Mouse (Mus musculus) fat pad, adult 2 months (tissue): Measurements from ENCODE around the gene Smndc1.
"Not testable (repeated sequence)": the region's sequence is repeated elsewhere in the genome, so short reads cannot be mapped to it uniquely, and the experiment has no call there.

ENCODE experiments used
- DNase-seq: peaks from one replicate; pipeline ENCODE4 v3.0.0-alpha.2; 2011; ENCODE audit warnings: low read depth, low spot score; ENCODE audit errors: extremely low read depth

Gene Smndc1

DNA sequence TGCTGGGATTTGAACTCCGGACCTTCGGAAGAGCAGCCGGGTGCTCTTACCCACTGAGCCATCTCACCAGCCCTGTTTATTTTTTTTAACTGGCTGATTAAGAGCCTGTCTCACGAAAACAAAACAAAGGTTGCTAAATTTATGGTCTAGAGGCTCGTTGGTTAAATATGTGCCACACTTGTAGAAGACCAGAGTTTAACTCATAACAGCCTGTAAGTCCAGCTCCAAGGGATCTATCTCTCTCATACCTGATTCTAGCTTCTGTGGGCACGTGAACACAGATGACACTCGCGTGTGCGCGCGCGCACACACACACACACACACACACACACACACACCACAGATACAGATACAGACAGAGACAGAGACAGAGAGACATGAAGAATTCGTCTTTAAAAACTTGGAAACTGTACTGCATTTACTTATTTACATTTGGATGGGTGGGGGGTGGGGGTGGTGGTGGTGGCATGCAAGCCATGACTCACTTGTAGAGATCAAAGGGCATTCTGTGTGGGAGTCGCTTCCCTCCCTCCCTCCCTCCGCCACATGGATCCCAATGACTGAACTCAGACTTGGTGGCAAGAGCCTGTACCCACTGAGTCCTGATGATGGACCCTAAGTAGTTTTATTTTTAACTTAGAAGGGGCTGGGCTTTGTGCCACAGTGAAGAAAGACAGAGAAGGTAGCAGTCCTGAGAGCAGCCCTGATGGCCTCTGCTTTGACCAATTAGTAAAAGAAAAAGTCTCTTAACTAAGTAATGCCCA is 23.4 kb upstream of the Smndc1 start:
- DNase-seq, result no peak

DNA sequence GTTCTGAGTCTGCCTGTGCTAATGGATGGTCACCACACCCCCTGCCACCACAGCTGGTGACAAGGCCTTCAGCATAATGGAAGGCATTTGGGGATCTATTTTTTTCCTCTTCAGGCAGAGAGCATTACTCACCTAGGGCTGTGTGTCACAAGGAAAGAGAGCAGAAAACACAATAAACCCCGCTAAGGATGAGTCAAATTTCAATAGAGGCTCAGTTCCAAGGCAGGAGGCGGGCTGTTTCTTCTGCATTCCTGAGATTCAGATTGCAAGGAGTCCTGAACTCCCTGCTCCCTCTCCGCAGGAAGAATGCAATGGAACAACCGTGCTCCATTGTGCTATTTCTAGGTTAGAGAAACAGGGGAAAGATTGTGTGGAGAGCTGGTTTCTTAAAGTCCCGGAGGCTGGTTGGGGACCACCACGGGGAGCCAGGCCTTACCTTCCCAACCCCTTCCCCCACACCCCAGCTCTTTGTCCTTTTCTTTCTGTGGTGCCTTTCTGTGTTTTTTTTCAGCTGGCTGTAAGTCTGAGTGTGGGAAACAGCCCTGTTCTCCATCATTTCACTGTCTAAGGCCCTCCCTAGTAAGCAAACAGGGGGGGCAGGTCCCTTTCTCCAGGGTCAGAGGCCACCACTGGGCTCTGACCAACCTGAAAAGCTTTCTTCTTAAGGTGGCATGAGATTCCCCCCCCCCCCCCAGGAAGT is 21.9 kb upstream of the Smndc1 start:
- no peak for DNase-seq

DNA sequence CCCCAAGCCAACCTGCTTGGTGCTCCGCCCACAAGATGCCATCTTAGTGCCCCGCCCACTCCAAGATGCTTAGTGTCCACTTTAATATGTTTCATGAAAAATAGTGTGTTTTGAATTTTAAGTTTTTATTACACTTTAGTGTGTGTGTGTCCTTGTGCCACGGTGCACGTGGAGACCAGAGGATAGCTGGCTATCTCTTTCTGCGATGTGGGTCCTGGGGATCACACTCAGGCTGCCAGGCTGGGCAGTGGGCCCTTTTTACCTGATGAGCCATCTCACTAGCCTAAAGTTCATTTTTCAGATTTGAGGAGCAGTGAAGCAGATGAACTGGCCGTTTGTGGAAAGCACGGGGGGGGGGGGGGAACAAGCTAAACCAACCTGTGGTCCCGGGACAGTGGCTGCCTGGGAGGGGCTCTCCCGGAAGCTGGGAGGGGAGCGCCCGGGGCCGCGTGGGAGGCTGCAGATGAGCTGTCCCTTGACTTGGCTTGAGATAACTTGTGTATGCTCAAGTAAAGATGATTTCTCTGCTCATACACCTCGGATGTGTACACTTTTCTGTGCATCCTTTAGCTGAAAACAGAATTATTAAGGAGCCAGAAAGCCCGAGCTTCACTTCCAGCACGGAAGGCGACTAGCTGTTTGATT is 19.4 kb upstream of the Smndc1 start:
- DNase-seq, result no peak

DNA sequence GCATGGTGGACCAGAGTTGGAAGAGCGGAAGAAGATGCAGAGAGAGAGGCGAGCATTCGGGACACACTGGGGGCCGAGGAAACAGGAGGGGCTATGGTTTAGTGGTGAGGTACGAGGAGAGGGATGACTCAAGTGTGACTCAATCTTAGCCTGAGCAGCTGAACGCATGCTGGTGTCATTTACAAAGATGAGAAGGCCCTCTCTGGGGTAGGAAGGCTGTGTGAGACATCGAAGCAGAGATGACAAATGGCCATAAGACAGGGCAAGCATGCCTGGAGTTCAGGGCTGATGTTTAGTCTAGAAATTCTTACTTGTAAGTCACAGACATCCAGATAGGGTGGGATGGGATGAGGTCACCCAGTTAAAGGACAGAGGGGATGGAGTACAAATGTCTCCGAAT is 18.0 kb upstream of the Smndc1 start:
- DNase-seq, result no peak

DNA sequence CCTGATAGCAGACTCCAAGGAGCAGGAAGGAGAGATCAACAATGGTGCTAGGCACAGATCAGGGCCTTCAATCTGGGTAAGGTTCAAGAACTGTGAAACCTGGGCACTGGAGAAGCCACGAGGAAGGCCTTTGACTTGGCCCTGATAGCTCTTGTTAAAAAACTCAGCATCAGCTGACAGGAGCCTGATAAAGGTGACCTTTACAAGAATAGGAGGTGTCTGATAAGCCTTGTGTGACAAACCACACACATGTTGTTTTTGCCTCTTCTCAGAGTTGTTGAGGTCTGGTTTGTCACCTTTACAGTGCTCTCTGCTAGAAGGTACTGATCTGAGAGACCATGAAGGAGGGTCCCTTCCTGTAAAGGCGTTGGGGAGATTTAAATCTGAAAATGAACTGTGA is 17.0 kb upstream of the Smndc1 start:
- DNase-seq, result no peak

DNA sequence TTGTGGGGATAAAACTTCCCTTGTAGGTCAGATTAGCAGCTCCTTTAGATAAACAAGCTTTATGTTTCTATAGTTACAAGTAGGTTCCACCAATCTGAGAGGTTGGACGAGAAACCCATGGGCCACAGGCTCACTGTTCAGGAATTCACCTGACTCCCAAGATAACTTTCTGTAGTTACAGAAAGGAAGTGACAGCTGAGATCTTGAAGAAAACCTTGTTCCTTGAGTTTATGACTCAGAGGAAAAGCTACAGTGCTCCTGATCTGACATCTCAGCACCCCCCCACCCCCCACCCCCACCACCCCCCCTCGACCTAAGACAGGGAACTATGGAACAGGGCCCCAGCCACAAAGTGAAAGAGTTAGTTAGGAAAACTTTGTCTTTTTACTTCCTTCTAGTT is 15.4 kb upstream of the Smndc1 start:
- no peak for DNase-seq

DNA sequence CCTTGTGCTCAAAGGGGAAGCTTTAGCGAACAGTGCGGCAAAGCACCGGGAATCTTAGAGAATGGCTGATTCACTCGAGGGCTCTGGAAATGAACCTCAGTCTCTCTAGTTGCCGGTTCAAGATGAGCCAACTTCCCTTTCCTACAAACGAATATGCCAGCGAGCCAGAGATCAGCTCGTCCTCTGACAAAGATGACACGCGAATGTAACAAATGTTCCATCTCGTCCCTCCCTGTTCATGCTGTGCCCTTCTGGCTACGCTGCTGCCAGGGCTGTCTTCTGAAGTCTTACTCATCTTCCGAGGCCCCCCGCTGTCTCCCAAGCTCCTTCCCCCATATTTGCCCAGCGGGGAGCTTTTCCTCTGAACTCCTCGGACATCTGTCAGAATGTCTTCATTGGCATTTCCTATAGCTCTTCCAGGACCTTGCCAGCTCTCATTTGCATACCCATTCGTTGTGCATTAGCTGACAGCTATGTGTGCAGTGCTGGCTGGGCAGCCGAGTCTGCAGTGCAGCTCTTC is 14.5 kb upstream of the Smndc1 start:
- no peak for DNase-seq

DNA sequence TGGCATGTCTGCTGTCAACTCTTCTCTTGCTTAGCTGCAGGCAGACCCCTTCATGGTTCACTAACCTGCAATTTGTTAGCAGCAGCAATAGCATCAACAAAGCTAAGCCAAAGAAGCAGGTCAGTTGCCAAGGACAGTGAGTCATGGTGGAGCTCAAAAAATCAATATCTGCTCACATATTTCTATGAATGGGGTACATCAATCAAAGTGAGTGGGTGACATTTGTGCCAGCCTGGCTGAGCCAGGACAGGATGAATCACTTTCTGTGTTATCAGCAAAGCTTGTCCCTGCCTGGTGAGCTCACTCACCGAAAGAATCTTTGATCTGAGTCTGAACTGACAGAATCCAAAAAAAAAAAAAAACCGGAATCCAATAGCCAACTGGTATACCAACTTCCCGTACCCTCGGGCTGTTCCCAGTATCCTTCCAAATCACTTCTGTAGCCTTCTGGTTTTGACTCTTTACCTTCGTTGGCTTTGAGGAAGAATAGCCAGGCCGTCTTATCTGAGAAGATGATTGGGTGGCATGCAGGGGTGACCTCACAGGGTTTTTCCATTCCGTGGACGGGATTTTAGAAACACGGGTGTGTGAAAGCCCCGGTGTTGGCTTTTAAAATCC is 13.9 kb upstream of the Smndc1 start:
- no peak for DNase-seq

DNA sequence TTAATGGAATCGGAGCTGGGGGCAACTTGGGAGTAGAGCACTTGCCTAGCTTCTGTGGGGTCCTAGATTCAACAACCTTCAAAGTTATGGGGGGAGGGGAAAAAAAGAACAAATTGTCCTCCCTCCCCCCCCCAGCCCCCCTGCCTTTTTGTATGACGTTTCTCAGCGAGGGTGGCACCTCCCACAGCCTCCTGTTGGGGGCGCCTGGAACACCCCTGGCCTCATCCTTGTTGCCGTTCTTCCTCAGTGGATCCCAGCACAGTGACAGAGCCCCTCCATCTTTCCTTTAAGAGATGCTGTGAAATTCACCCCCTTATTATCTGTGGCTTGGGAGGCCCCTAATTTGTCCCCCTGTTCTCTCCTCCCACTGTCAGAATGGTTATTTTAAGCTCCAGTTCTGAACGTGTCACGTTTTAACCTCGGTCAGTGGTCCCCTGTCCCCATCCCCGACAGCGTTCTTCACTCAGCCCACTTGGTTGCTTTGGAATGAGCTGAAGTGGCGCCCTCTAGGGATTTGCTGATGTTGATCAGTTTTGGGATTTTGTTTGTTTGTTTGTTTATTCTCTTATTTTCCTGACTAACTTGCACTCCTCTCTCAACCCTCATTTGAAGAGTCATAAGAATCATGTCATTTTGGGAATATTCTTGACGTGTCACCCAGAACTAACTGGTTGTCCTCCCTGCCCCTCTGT is 12.5 kb upstream of the Smndc1 start:
- DNase-seq, result no peak

DNA sequence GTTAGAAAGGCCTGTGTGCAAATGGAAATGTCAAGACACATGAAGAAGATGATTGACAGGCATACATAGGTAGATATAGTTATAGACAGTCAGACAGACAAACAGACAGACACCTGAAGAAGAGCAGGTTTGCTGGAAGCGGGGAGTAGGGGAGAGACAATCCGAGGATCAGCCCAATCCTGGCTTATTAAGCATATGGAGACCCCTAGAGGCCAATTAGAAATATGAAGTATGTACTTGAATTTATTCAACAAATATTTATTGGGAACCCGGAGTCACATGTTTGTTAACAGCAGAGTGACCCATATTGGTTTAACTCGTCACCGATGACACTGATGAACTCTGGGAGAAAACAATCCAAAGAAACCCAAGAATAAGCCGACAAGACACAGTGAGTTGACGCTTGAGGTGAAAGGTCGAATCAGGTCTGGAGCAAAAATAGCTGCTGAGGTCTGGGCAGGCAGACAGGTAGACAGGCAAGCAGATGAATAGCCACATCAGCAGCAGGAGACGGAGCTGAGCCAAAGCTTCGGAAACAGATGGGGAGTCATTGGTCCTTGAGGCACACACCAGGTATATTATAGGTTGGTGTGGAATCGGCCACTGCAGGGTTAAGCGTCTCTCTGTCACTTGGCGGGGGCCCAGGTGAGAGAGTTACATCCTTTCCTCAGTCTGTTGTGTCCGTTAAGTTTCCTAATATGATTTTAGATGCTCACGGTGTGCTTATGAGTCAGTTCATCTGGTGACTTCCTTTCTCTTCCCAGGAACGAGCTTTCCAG is 10.1 kb upstream of the Smndc1 start:
- DNase-seq, result no peak

DNA sequence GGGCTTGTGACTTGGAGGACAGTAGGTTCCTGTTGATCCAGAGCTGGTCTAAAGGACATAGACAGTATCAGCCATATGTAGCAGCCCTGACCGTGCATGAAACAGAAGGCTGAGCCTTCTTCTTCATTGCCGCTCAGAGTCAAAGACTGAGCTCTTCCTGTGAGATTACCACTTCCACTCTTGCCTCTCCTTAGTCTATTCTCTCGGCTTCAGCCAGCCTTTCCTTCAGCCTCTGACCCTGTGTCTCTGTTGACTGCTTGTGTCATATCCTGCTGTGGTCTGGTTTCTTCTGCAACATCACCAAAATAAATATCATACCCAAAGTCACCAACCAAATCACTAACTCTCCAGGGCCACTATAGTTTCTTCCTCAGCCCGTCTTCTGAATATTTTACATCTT is 8.8 kb upstream of the Smndc1 start:
- no peak for DNase-seq

DNA sequence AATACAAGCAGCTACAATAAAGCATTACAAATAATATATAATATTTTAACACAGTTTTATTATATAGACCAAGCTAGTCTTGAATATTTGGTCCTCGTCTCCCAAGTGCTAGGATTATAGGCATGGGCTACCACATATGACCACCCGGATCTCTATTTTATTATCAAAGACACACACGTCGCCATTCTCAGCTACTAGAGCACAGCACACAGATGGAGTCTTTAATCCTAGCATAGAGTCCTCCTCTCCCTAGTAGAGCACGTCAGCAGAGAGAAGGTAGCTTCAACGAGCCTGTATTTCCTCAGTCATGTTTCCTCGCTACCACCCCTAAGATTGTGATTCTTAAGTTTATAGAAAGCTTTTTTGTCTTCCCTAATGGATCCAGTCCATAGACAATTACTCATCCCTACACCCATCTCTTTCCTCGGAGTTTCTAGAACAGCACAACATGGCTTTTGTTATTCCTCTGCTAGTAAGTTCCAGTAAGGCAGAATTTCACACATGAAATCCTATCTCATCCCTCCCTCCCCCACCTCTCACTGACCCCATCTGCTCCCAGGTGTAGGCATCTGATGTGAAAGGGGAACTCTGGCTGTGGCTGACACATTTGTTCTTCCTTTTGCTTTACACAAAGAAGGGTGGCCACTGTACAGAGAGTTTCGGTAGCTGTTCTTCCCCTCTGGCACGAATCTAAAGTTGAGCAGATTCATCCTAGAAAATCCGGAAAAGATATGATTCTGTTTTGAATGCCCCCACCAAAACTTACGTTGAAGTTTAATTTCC is 7.3 kb upstream of the Smndc1 start:
- no peak for DNase-seq

DNA sequence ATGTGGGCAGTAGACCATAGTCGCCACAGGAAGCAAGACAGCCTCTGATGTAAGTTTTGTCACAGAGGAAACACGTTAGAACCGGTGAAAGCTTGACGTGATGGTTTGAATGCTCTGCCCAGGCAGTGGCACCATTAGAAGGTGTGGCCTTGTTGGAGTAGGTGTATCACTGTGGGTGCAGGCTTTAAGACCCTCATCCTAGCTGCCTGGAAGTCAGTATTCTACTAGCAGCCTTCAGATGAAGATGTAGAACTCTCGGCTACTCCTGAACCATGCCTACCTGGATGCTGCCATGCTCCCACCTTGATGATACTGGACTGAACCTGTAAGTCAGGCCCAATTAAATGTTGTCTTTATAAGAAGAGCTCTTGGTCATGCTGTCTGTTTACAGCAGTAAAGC is 5.4 kb upstream of the Smndc1 start:
- not testable (repeated sequence) for DNase-seq

DNA sequence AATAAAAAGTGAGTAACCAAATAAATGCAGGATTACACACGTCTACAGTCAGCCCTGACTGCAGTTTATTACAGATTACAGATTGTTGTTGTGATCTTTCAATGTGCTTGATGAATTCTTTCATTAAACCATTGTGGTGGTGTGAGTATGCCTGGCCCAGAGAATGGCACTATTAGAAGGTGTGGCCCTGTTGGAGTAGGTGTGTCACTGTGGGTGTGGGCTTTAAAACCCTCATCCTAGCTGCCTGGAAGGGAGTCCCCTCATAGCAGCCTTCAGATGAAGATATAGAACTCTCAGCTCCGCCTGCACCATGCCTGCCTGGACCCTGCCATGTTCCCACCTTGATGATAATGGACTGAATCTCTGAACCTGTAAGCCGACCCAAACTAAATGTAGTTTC is 4.6 kb upstream of the Smndc1 start:
- not testable (repeated sequence) for DNase-seq

DNA sequence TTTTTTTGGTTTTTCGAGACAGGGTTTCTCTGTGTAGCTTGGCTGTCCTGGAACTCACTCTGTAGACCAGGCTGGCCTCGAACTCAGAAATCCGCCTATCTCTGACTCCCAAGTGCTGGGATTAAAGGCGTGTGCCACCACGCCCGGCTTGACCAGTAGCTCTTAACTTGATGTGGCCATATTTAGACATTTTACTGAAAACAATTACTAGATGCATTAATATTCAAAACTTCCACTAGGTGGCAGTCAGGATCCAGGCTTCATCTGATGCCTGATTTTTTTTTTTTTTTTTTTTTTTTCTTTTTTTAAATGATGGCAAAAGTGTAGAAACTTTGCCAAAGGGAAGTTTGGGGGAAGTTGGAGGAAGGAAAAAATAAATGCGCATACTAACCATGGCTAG is 4.2 kb upstream of the Smndc1 start:
- no peak for DNase-seq

DNA sequence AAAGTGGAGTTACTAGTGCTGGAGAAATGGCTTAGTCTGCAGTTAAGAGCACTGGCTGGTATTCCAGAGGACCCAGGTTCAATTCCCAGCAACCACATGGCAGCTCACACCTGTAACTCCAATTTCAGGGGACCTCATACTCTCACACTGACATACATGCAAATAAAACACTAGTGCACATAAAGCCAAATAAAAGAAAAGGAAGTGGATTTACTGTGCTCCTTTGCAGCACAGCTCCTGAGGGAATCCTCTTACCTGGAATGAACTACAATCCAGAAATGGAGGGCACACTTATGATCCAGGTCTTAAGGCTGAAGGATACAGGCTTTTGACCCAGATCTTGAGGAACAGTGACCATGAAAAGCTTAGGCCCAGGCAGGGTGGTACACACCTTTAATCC is 3.3 kb upstream of the Smndc1 start:
- DNase-seq, result no peak

DNA sequence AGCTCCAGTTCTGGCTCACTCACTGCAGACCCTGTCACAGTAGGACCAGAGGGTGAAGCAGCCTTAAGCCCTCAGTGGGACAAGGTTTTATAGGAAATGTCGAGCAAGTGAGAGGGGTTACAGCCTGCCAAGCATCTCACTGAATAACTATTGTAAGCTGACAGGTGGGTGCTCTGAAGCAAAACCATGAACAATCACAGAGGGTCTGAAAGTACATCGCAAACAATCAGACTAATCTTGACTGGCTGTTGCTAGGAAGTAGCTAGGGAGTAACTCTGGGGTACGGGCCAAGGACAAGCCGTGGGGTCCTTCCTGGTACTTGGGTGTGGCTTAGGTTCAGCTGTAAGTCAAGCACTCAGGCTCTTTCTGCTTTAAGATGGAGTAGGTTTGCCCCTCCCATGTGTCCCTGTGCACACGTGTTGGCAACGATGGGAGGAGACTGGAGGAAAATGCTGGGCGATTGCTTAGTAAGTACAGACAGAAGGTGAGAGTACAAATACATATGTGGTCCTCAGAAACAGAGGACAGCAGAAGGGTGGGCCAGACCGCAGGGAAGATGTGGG is 2.5 kb upstream of the Smndc1 start:
- no peak for DNase-seq

DNA sequence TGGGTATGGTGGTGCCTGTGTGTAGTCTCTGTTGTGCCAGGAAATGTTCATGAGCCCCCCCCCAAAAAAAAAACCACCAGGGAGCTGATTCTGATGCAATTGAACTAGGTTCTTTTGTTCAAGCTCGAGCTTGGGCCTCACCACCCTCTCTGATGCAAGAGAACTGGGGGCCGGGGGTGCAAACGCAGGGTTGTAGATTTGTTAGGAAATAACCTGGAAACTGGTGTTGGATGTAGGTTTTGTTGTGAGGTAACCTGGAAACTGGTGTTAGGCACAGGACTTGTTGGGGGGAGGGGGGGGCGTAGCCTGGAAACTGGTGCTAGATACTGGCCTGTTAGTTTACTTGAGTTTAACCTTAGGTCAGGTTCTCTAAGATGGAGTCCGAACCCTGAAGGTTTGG is 1.4 kb upstream of the Smndc1 start:
- DNase-seq, result no peak

DNA sequence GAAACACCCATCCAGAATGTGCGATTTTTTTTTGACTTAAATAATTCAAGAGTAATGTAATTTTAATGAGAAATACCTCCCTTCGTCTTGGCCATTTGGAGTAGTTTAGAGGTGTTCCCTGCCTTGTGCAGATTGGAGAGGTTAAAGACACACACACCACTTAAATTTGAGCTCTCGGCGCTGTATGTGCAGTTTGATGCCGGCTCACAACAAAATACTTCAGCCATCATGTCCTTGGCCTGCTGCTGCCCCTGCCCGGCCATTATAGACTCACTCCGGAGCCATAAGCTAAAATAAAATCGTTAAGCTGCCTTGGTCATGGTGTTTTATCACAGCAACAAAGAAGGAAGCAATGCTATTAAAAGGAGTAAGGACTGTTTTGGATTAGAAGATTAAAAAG is 1.0 kb upstream of the Smndc1 start:
- DNase-seq, result no peak
